Mouse (Mus musculus) erythroblast, embryonic 14.5 days (primary cell): ENCODE measurements around the gene Cnksr1.

Source experiments
- GATA1 ChIP-seq: IDR thresholded peaks from 2 replicates; pipeline ENCODE4 v1.6.1; 2012; ENCODE audit warnings: low read length, inconsistent platforms, mixed read lengths
- TAL1 ChIP-seq: IDR thresholded peaks from 3 replicates; pipeline ENCODE4 v1.6.1; 2012; ENCODE audit warnings: low read length, inconsistent platforms, mixed read lengths

DNA sequence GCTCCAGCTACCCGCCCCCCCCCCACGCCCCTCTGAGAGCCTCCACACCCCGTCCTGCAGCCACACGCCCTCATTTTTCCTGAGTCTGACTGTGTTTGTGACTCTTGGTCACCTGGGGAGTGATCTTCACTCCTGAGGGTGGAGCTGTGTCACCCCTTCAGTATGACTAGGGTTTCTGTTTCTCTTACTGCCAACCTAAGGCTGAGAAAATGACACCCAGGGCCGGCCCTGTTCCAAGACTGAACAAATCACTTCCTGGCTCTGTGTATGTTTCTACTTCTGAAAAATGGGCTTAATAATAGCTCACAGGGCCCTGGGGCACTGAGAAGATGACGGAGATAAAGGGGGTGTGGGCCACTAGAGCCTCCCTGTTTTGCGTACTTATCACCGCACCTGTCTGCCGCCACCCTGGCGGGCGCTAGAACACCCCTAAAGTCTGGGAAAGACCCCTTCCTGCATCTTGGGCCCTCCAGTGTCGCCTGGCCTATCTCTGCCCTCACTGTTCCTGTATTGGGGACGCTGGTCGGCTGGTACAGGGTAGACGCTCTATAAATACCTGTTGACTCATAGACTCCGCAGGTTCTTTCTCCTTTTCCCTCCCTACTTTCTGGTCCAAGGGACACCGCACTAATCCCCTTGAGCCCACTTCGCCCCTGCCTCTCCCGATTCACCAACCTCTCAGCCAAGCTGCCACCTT is 469 bp downstream of the Cnksr1 start:
- TF ChIP-seq TAL1 (no peak), GATA1 (no peak)
